Mouse (Mus musculus) left cerebral cortex, adult 11 months (tissue): ENCODE measurements around the gene Gsg1l.

Experiments
- DNase-seq: peaks from one replicate; pipeline ENCODE4 v3.0.0; 2022; ENCODE audit warnings: low spot score

The Gsg1l gene

GRCm38 (mm10) chr7:126031598-126032364 is 50.4 kb downstream of the Gsg1l start:
- peak; percentile 41 for DNase-seq

- no peak for DNase-seq
These were observed 54.8 kb downstream of the Gsg1l start for GRCm38 (mm10) chr7:126027410-126027809.

DNA sequence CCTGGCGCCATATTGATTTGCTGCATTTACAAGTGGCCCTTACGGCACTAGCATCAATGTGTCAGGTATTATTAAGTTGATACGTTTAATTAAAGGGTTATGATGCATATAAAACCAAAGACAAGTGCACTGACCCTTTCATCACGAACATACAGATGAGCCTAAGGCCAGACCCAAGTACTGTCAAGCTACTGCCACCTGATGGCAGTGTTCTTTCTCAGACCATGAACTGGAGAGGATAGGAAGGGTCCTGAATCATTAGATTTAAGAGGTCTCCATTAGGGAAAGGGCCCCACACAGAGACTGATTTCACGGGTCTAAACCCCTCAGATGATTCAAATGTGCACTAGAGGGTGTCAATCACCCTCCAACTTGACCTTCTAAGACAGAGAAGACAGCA is 55.6 kb downstream of the Gsg1l start:
- DNase-seq, result no peak

- no peak for DNase-seq
These were observed 62.2 kb downstream of the Gsg1l start for GRCm38 (mm10) chr7:126019966-126020365.

- no peak for DNase-seq
These were observed 62.9 kb downstream of the Gsg1l start for GRCm38 (mm10) chr7:126019321-126019720.

DNA sequence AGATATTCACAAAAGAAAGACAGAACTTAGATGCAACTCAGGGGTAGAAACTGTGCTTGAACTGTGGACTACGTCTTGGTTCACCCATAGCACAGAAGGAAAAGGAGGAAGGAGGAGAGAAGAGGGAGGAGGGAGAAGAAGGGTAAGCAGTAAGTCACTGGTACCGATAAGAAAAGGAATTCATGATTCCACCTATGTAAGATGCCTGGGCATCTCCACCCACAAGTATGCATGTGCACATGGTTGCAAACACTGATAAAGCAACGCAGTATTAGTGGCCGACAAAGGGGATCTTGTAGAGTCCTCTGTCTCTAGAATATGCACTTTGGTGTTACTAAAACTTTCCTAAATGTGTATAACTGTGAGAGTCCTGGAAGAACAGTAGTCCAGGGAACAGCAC is 64.8 kb downstream of the Gsg1l start:
- no peak for DNase-seq

GRCm38 (mm10) chr7:126012325-126013021 is 69.7 kb downstream of the Gsg1l start:
- DNase-seq, result no peak

- DNase-seq, result peak; percentile 51
These were observed 73.4 kb downstream of the Gsg1l start for GRCm38 (mm10) chr7:126008789-126009148.

DNA sequence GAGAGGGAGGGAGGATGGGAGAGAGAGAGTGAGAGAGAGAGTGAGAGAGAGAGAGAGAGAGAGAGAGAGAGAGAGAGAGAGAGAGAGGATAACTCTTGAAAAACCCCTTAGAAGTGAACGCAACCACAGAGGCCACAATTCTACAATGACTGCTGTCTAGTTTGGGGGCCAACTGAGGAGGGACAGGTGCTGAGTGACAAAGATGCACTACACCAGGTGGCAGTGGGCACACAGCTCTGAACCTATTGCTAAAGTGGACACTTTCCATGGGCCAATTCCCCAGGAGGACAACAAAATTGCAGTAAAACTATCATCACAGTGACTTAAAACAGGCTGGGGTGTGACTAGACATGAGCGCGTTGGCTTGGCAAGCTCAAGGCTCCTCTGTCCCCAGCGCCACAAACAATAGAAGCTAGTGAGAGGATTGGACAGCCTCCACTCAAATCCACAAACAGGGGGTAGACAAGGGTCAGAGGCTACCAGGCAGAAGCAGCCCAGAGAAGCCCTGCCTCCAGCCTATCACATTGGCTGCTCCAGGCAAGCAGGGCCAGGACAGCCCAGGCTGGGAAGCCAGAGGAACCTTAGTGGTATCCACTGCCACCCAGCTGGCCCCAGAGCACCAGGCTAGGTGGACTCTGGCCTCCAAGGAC is 73.9 kb downstream of the Gsg1l start:
- DNase-seq, result no peak

DNA sequence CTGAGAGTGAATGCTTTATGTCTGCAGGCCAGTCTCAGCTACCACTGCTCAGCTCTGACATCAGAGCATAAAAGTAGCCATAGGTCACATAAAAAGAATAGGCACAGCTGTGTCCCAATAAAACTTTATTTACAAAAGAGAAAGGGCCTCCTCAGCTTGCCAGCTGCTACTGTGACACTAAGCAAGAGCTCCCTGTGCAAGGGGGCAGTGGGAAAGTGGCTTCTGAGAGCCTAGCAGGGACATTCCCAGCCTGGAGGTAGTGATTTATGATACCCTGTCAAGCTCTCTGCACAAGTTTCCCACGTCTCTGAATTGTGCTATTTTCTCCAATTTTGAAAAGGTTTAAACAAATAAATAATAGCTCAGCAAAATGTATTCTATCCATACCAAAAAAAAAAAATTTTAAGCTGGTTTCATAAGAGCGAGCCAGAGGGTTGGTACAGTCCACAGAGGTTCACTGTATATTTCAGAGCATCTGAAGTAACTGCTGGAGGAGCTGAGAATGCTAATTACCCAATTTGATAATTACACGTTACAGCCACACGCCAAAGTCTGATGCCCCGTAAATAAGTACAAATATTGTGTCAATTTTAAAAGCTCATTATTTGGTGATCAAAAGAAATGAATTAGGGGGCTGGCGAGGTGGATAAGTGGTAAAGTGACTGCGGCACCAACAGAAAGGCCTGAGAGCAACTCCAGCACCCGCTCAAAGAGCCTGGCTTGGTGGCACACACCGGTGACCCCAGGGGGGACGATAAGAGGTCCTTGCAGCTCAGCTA is 74.9 kb downstream of the Gsg1l start:
- DNase-seq, result no peak

GRCm38 (mm10) chr7:126005274-126005673 is 76.9 kb downstream of the Gsg1l start:
- no peak for DNase-seq

GRCm38 (mm10) chr7:126001683-126002082 is 80.5 kb downstream of the Gsg1l start:
- no peak for DNase-seq

GRCm38 (mm10) chr7:125999921-126000320 is 82.3 kb downstream of the Gsg1l start:
- DNase-seq, result peak; percentile 25

DNA sequence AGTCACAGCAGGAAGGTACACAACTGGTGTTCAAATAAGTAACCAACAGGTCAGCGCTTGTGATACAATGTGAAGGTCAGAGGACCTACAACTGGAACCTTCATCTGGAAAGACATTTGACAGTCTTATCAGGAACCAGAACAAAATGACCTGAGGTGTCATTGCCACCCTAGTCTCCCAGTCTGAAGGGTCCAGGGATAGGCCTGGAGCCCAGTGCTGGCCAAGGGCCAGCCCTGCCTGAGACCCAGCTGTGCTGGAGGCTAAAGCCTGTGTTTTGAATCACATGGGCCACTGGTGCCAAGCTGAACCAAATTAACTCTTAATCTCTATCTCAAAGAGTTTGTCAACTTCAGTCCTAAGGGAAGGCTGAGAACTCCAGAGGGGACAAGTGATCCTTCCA is 86.1 kb downstream of the Gsg1l start:
- no peak for DNase-seq

DNA sequence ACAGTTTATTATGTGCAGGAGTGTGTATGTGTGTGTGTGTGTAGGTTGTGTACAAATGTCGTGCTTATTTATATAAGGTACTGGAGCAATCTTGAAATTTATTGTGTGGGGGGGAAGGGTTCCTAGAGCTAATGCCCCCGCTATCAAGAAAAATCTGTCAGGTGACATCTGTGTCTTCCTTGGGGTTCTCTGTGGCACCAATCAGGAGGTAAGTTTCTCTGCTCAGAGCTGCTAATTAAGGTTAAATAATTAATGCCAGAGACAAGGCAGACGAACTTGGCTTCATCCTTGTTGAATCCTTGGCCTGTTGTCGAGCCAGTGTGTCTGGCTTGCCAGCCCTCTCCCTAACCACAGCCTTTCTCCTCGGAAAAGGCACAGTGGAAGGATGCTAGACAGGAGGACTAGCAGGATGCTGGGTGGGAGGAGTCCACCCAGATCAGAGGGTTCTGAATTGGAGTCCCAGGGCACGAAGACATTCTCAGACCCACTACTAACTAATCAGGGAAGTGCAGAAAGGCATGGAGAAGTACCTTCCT is 89.8 kb downstream of the Gsg1l start:
- no peak for DNase-seq

- DNase-seq, result no peak
These were observed 90.4 kb downstream of the Gsg1l start for GRCm38 (mm10) chr7:125991846-125992245.

DNA sequence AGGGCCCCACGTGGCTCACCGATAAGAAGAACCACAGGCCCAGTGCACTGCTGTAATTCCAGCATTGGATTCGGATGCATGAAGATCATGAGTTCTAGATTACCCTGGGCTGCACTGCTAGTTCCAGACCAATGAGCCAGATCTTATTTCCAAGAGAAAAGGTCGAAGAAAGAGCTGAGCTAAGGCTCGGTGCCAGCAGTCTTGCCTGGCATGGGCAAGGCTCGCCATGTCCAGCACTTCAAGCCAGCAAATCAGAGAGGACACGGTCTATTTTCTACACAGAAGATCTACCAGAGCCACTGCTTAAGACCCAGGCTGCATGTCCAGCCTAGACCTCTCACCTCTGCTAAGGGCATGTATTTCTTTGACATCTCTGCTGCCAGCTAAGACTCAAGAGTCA is 92.2 kb downstream of the Gsg1l start:
- no peak for DNase-seq

- DNase-seq, result no peak
These were observed 92.7 kb downstream of the Gsg1l start for GRCm38 (mm10) chr7:125989489-125989888.

DNA sequence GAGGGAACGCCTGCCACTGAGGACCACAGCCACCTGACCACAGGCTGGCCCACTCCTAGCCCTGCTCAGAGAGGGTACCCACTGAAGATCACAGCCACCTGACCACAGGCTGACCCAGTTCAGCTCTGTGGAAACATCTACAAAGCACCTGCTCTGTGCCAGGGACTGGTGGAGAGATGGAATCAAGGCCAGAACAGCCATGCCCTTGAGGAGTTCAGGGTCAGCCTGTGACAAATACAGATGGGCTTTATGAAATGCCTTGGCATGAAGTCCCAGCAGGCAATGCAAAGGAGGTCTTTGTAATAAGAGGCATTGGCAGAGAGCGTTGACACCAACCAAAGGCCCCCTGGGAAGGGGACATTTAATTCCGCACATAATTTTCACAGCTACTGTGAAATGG is 93.9 kb downstream of the Gsg1l start:
- no peak for DNase-seq

- DNase-seq, result no peak
These were observed 95.1 kb downstream of the Gsg1l start for GRCm38 (mm10) chr7:125987117-125987516.

DNA sequence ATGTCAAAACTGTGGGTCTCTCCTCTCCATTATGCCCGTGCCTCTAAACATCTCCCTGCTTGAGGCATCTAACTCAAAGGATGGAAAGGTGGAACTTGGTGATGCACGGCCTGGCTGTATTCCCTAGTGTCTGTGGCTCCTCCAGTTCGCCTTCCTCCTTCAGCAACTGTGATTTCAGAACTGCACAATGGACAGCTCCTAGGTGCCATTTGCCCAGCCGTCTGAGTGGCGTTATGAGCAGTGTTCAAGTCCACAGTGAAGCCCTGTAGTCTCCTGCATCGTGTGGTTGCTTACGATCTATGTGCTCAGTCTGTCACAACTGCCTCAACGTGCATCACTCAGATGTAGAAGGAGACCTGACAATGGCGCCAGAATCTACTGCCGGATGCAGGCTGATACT is 96.6 kb downstream of the Gsg1l start:
- DNase-seq, result no peak
